Mouse (Mus musculus) liver, postnatal 0 days (tissue): ENCODE measurements around the gene Ankmy2.

ENCODE experiments used
- CTCF ChIP-seq: sonication (generic); IDR thresholded peaks from 2 replicates; pipeline ENCODE4 v1.5.1; 2016; ENCODE audit warnings: antibody characterized with exemption, low read depth
- EP300 ChIP-seq: IDR thresholded peaks from 2 replicates; pipeline ENCODE4 v1.6.1; 2016; ENCODE audit warnings: antibody characterized with exemption, low read depth, mild to moderate bottlenecking

DNA sequence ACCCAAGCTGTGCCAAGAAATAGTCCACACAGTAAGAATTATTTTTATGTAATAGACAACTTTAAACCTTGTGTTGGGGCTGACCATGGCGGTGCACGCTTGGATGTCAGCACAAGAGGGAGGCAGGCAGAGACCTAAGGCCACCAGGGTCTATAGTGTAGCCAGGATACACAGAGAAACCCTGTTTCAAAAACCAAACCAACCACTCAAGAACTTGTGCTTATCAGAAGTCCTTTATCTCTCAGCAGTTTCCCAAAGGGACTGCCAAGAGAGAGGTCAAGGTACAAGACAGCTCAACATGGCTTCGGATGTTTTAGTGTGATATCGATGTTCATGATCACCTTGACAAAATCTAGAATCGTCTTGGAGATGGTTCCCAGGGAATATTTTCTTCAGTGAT is 23.4 kb upstream of the Ankmy2 start:
- TF ChIP-seq CTCF (no peak), EP300 (no peak)
